Comparison of ENCODE assay signal across 10 mouse cellular contexts in the genomic region with DNA sequence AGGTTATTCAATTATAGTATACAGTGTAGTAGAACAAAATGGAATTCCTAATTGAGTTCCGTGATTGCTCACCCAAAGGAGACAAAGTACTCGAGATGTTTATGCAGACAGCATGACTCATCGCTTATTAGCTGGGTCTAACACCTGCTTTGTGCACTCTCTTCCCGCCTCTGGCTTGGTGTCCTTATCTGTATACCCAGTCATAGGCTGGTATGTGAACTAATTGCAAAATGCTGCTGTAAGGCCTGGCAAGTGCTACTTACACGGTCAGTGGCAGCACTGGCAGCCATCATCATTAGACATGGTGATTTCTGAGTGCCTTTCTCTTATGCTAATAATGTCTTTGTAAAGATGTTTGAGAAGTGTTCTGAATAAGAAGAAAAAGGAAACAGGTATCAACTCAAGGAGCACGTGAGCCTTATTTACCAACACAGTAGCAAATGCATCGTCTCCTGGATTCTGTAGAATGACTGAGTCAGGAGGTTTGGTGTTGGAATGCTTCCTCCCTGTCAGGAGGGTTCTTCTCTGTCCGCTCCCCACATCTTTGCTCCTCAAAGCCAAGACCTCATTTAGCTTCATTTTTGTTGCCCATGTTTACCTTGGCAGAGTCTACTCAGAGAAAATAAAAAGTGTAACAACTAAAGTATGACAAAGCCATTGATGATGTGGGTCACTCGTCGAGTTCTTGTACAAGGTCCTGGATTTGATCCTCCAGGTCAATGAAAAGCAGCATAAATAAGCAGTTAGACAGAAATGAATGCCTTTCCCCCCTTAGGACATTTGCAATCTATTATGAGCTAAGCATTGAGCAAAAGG.
DNase-seq lines count a peak whose midpoint lies in the region; ATAC-seq and TF ChIP-seq lines count a peak whose summit lies in the region.
"Had no signal": no experiment of that assay in that cellular context is flagged by ENCODE, and none has a peak within 500 bp of the region (broad histone marks: within the 10 kb centered on the region; RNA-seq: fewer than 3 reads in every experiment).

No protein-coding gene starts in this region.

- H3K9ac ChIP-seq in heart, embryonic 11.5 days (ENCODE audit: low read depth, low read length), result no peak overlapping the region
- H3K9ac ChIP-seq in liver, embryonic 12.5 days, result peak overlapping the region; percentile 59

- no peaks in the 10 kb centered on the region for H3K79me2 ChIP-seq in C2C12 (ENCODE audit: control insufficient read depth, insufficient read depth)

- peak; percentile 94 for ATAC-seq in heart, embryonic 11.5 days (replicated peaks; ENCODE audit: insufficient number of reproducible peaks, low FRiP score, low TSS enrichment)
- peak; percentile 96 for ATAC-seq in liver, embryonic 12.5 days
- ATAC-seq: CD4-positive, CD25-positive, alpha-beta regulatory T cell, adult 4 months had no signal

- DNase-seq in heart, postnatal 14 days, result no peak
- DNase-seq in brain, adult 2 months (ENCODE audit: low read depth, low spot score), result peak; percentile 72
- DNase-seq in layer of hippocampus, adult 8-10 months (ENCODE audit: low spot score in 2 of 2), result no peak
- DNase-seq in ovary, postnatal 36 days (ENCODE audit: low spot score), result no peak
- no peak for DNase-seq in left cerebral cortex, adult 11 months (ENCODE audit: low spot score)
- DNase-seq: adrenal gland, postnatal 25 days had no signal

- no peak overlapping the region for H3ac ChIP-seq in C2C12 (ENCODE audit: control insufficient read depth, insufficient read length, low read depth)

- intact Hi-C loops in heart, postnatal 14 days (cut with DNase I), result no loop called here

- H3K9me3 ChIP-seq in heart, embryonic 11.5 days (replicated peaks; ENCODE audit: control insufficient read depth, low read length), result no peaks in the 10 kb centered on the region
- no peaks in the 10 kb centered on the region for H3K9me3 ChIP-seq in liver, embryonic 12.5 days (replicated peaks)

- no peak overlapping the region for H3K4me3 ChIP-seq in heart, embryonic 11.5 days (ENCODE audit: low read depth, low read length)
- H3K4me3 ChIP-seq in C2C12 (ENCODE audit: insufficient read depth, poor library complexity, severe bottlenecking), result no peak overlapping the region
- H3K4me3 ChIP-seq in liver, embryonic 12.5 days, result no peak overlapping the region

- no peaks in the 10 kb centered on the region for H3K36me3 ChIP-seq in heart, embryonic 11.5 days (ENCODE audit: control insufficient read depth, insufficient read depth, low read length)
- no peaks in the 10 kb centered on the region for H3K36me3 ChIP-seq in C2C12 (ENCODE audit: control insufficient read depth, insufficient read depth)
- H3K36me3 ChIP-seq in liver, embryonic 12.5 days, result no peaks in the 10 kb centered on the region

- H3K27me3 ChIP-seq in heart, embryonic 11.5 days (ENCODE audit: control insufficient read depth, insufficient read depth, low read length), result no peaks in the 10 kb centered on the region
- H3K27me3 ChIP-seq in C2C12 (ENCODE audit: control insufficient read depth, insufficient read depth, insufficient read length), result no peaks in the 10 kb centered on the region
- no peaks in the 10 kb centered on the region for H3K27me3 ChIP-seq in liver, embryonic 12.5 days (replicated peaks)

- H3K27ac ChIP-seq in heart, embryonic 11.5 days (ENCODE audit: low read depth, low read length), result peak overlapping the region; percentile 50; the same call in 1 of the 2 replicates
- peak overlapping the region; percentile 95 for H3K27ac ChIP-seq in liver, embryonic 12.5 days

- no peak overlapping the region for H3K4me2 ChIP-seq in heart, embryonic 11.5 days
- peak overlapping the region; percentile 44 for H3K4me2 ChIP-seq in liver, embryonic 12.5 days

- no peaks in the 10 kb centered on the region for H3K79me3 ChIP-seq in C2C12 (ENCODE audit: low read depth)

- peaks cover 26% of the 10 kb centered on the region for H3K4me1 ChIP-seq in heart, embryonic 11.5 days (ENCODE audit: control insufficient read depth, insufficient read depth, low read length)
- H3K4me1 ChIP-seq in liver, embryonic 12.5 days, result peaks cover 69% of the 10 kb centered on the region

- WGBS in heart, embryonic 11.5 days (ENCODE audit: insufficient replicate concordance), result 61% methylated on average over 10 of the region's 10 CpGs
- 42% methylated on average over 10 of the region's 10 CpGs for WGBS in liver, embryonic 12.5 days (ENCODE audit: insufficient replicate concordance)

- no peak for TF ChIP-seq CTCF in C2C12 (IDR thresholded peaks at IDR 0.05; ENCODE audit: control insufficient read depth, insufficient read depth, insufficient read length)

TF ChIP-seq in C2C12, 6 proteins besides CTCF, POLR2A, EP300 and RAD21:
- TF ChIP-seq CEBPB (IDR thresholded peaks at IDR 0.05; ENCODE audit: low read depth) (peak; percentile 26), USF1 (IDR thresholded peaks at IDR 0.05; ENCODE audit: low read depth) (no peak), MYOG (IDR thresholded peaks at IDR 0.05; ENCODE audit: control insufficient read depth, extremely low read depth, insufficient read length) (no peak), MYOD1 (IDR thresholded peaks at IDR 0.05; ENCODE audit: control insufficient read depth, insufficient read length, low read depth) (peak; percentile 96), FOSL1 (IDR thresholded peaks at IDR 0.05; ENCODE audit: insufficient read depth, low read length, poor library complexity, severe bottlenecking) (peak; percentile 22), MAX (IDR thresholded peaks at IDR 0.05) (no peak)
